Mouse (Mus musculus) intestine, embryonic 16.5 days (tissue): ENCODE results near the gene Selenoo. TPM values are rescaled to one million over a fixed set of nuclear protein-coding genes. Genes with fewer than 3 reads are reported as not detected.

Experiments
- ATAC-seq: fragments of 200-750 bp; cut with Nextera tagmentation; 2 replicates; pipeline ENCODE4 v1.8.0; 2017; ENCODE audit warnings: moderate TSS enrichment, moderate library complexity
- H3K27ac ChIP-seq: fragments of 300-500 bp; sonication (generic); 2 replicates; pipeline ENCODE4 v1.5.1; 2014; ENCODE audit warnings: mild to moderate bottlenecking, low read length
- H3K27me3 ChIP-seq: fragments of 300-500 bp; sonication (generic); replicated peaks from 2 replicates; pipeline ENCODE4 v1.6.1; 2014; ENCODE audit warnings: low read length, control low read depth, mixed read lengths; ENCODE audit not compliant: control insufficient read depth, insufficient read depth
- H3K36me3 ChIP-seq: fragments of 300-500 bp; sonication (generic); 2 replicates; pipeline ENCODE4 v1.6.1; 2014; ENCODE audit warnings: low read length, control low read depth; ENCODE audit not compliant: control insufficient read depth, insufficient read depth
- H3K4me1 ChIP-seq: fragments of 300-500 bp; sonication (generic); 2 replicates; pipeline ENCODE4 v1.6.1; 2014; ENCODE audit warnings: low read length, control low read depth, mixed read lengths; ENCODE audit not compliant: control insufficient read depth, insufficient read depth
- H3K4me2 ChIP-seq: fragments of 300-500 bp; sonication (generic); 2 replicates; pipeline ENCODE4 v1.6.1; 2014; ENCODE audit warnings: low read depth, low read length, control low read depth
- H3K4me3 ChIP-seq: fragments of 300-500 bp; sonication (generic); 2 replicates; pipeline ENCODE4 v1.5.1; 2014; ENCODE audit warnings: mild to moderate bottlenecking, low read length
- H3K9ac ChIP-seq: fragments of 300-500 bp; sonication (generic); 2 replicates; pipeline ENCODE4 v1.6.1; 2014; ENCODE audit warnings: low read depth, low read length
- H3K9me3 ChIP-seq: fragments of 300-500 bp; sonication (generic); 2 replicates; pipeline ENCODE4 v1.6.1; 2016; ENCODE audit warnings: low read length, control low read depth; ENCODE audit not compliant: control insufficient read depth
- WGBS: fragments of 180-500 bp; shearing (Covaris S2); extraction: QIAGEN DNeasy Blood & Tissue Kit; methylation state at CpG from one replicate; pipeline ENCODE4 v1.1.7; 2014; 5-methylcytosine and 5-hydroxymethylcytosine counted together
- polyA plus RNA-seq: library from polyadenylated mRNA; unstranded; fragments of >200 nt; fragmentation: Nextera tagmentation; extraction: Ambion mirVana; gene quantifications from 2 replicates; pipeline ENCODE4 v1.2.1, GENCODE M21; 2015

Gene Selenoo
- polyA plus RNA-seq, 1 experiment from 2014 or later, result 13.7 TPM

- no peak overlapping the region for H3K27ac ChIP-seq
Measured at GRCm38 (mm10) chr15:89141905-89142304, 53.0 kb downstream of the Selenoo start.

GRCm38 (mm10) chr15:89143134-89143533 is 54.2 kb downstream of the Selenoo start:
- peaks cover 65% of the 10 kb centered on the region for H3K27me3 ChIP-seq
- H3K36me3 ChIP-seq, result no peaks in the 10 kb centered on the region
- no peak overlapping the region for H3K4me3 ChIP-seq
- no peaks in the 10 kb centered on the region for H3K9me3 ChIP-seq
- no peak overlapping the region for H3K4me2 ChIP-seq
- H3K9ac ChIP-seq, result no peak overlapping the region
- peaks cover 26% of the 10 kb centered on the region for H3K4me1 ChIP-seq
- ATAC-seq, result no peak
- 71% methylated on average over 2 of the region's 2 CpGs for WGBS
- H3K27ac ChIP-seq, result no peak overlapping the region

More at GRCm38 (mm10) chr15:89141905-89142304, 53.0 kb downstream of the Selenoo start:
- Histone ChIP-seq H3K4me3 (no peak overlapping the region), H3K36me3 (no peaks in the 10 kb centered on the region), H3K4me1 (peaks cover 19% of the 10 kb centered on the region), H3K9me3 (no peaks in the 10 kb centered on the region), H3K4me2 (no peak overlapping the region), H3K27me3 (peaks cover 55% of the 10 kb centered on the region), H3K9ac (no peak overlapping the region)
- ATAC-seq, result no peak
- WGBS, result 54% methylated on average over 4 of the region's 4 CpGs

- Histone ChIP-seq H3K9ac (no peak overlapping the region), H3K4me3 (no peak overlapping the region), H3K27me3 (peaks cover 70% of the 10 kb centered on the region), H3K4me2 (no peak overlapping the region), H3K36me3 (no peaks in the 10 kb centered on the region), H3K27ac (no peak overlapping the region), H3K4me1 (peaks cover 27% of the 10 kb centered on the region), H3K9me3 (no peaks in the 10 kb centered on the region)
- ATAC-seq, result no peak
- 83% methylated on average over 11 of the region's 11 CpGs for WGBS
Measured at GRCm38 (mm10) chr15:89144965-89145364, 56.1 kb downstream of the Selenoo start.

GRCm38 (mm10) chr15:89145813-89146350 is 57.0 kb downstream of the Selenoo start:
- WGBS, result 65% methylated on average over 24 of the region's 24 CpGs
- Histone ChIP-seq H3K4me3 (no peak overlapping the region), H3K27ac (no peak overlapping the region), H3K36me3 (no peaks in the 10 kb centered on the region), H3K4me1 (peaks cover 20% of the 10 kb centered on the region), H3K9me3 (no peaks in the 10 kb centered on the region), H3K27me3 (peaks cover 61% of the 10 kb centered on the region), H3K9ac (no peak overlapping the region), H3K4me2 (no peak overlapping the region)
- no peak for ATAC-seq

- Histone ChIP-seq H3K4me3 (peak overlapping the region; percentile 40), H3K4me2 (peak overlapping the region; percentile 60), H3K4me1 (peaks cover 17% of the 10 kb centered on the region), H3K9ac (peak overlapping the region; percentile 36), H3K9me3 (no peaks in the 10 kb centered on the region), H3K27ac (no peak overlapping the region), H3K36me3 (no peaks in the 10 kb centered on the region), H3K27me3 (peaks cover 54% of the 10 kb centered on the region)
- ATAC-seq, result peak; percentile 36; the same call in 1 of the 2 replicates
- WGBS, result 2% methylated on average over 27 of the region's 27 CpGs
Measured at GRCm38 (mm10) chr15:89146537-89146936, 57.7 kb downstream of the Selenoo start.

GRCm38 (mm10) chr15:89147024-89147423 is 58.1 kb downstream of the Selenoo start:
- WGBS, result 7% methylated on average over 15 of the region's 16 CpGs

GRCm38 (mm10) chr15:89147456-89147855 is 58.6 kb downstream of the Selenoo start:
- peaks cover 17% of the 10 kb centered on the region for H3K4me1 ChIP-seq
- no peak overlapping the region for H3K4me2 ChIP-seq
- H3K4me3 ChIP-seq, result no peak overlapping the region
- 23% methylated on average over 10 of the region's 10 CpGs for WGBS
- H3K36me3 ChIP-seq, result no peaks in the 10 kb centered on the region
- H3K27ac ChIP-seq, result no peak overlapping the region
- H3K9ac ChIP-seq, result no peak overlapping the region
- no peaks in the 10 kb centered on the region for H3K9me3 ChIP-seq
- peaks cover 49% of the 10 kb centered on the region for H3K27me3 ChIP-seq
- no peak for ATAC-seq

More at GRCm38 (mm10) chr15:89147024-89147423, 58.1 kb downstream of the Selenoo start:
- peak overlapping the region; percentile 60 for H3K4me2 ChIP-seq
- peaks cover 17% of the 10 kb centered on the region for H3K4me1 ChIP-seq
- H3K27ac ChIP-seq, result no peak overlapping the region
- no peak for ATAC-seq
- no peaks in the 10 kb centered on the region for H3K36me3 ChIP-seq
- peak overlapping the region; percentile 40 for H3K4me3 ChIP-seq
- H3K9me3 ChIP-seq, result no peaks in the 10 kb centered on the region
- H3K9ac ChIP-seq, result no peak overlapping the region
- peaks cover 50% of the 10 kb centered on the region for H3K27me3 ChIP-seq

GRCm38 (mm10) chr15:89147895-89148294 is 59.0 kb downstream of the Selenoo start:
- ATAC-seq, result no peak
- H3K9ac ChIP-seq, result no peak overlapping the region
- H3K4me1 ChIP-seq, result peaks cover 17% of the 10 kb centered on the region
- no peak overlapping the region for H3K27ac ChIP-seq
- H3K4me2 ChIP-seq, result no peak overlapping the region
- H3K4me3 ChIP-seq, result no peak overlapping the region
- 69% methylated on average over 4 of the region's 4 CpGs for WGBS
- H3K27me3 ChIP-seq, result peaks cover 47% of the 10 kb centered on the region
- no peaks in the 10 kb centered on the region for H3K36me3 ChIP-seq
- H3K9me3 ChIP-seq, result no peaks in the 10 kb centered on the region

GRCm38 (mm10) chr15:89148496-89149270 is 59.8 kb downstream of the Selenoo start:
- 7% methylated on average over 25 of the region's 25 CpGs for WGBS
- H3K9me3 ChIP-seq, result no peaks in the 10 kb centered on the region
- H3K4me3 ChIP-seq, result peak overlapping the region; percentile 72
- no peak overlapping the region for H3K27ac ChIP-seq
- peak overlapping the region; percentile 76 for H3K9ac ChIP-seq
- peak overlapping the region; percentile 98 for H3K4me2 ChIP-seq
- H3K36me3 ChIP-seq, result no peaks in the 10 kb centered on the region
- ATAC-seq, result no peak
- peaks cover 47% of the 10 kb centered on the region for H3K27me3 ChIP-seq
- peaks cover 17% of the 10 kb centered on the region for H3K4me1 ChIP-seq
